Comparison of ENCODE assay signal across 11 mouse cellular contexts in the genomic region with DNA sequence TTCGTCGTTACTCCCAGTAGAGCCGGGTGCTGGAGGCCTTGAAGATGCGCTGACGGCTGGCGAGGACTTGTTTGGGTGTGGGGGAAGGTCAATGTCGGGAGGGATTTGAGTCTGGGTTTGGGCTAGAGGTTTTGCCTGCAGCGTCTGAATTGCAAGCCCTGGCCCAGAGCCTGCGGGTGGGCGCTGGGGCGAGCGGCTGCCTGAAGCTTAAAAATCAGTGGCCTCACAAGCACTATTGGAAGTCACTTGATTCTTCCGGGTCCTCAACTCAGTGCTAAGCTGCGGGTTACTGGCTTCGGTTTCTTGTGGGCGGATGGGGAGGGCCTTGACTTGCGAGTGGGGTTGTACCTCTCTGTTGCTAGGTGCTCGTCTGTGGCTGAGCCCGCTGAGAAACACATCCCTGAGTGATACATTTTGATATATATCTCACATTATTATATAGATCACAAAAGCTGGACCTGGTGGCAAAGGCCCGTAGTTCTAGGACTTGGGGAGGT. TPM values are rescaled to one million over a fixed set of nuclear protein-coding genes. Genes with fewer than 3 reads are reported as not detected.
A peak's percentile ranks its signal among the peaks of the same experiment; 100 is the strongest.
DNase-seq lines count a peak whose midpoint lies in the region; ATAC-seq lines count a peak whose summit lies in the region.
"Had no signal": no experiment of that assay in that cellular context is flagged by ENCODE, and none has a peak within 500 bp of the region (broad histone marks: within the 10 kb centered on the region; RNA-seq: fewer than 3 reads in every experiment).

No protein-coding gene starts in this region.

- peaks cover 19% of the 10 kb centered on the region for H3K4me1 ChIP-seq in midbrain, embryonic 11.5 days (ENCODE audit: control insufficient read depth, insufficient read depth, low read length)
- peaks cover 13% of the 10 kb centered on the region for H3K4me1 ChIP-seq in midbrain, embryonic 15.5 days
- H3K4me1 ChIP-seq in forebrain, embryonic 13.5 days = peaks cover 16% of the 10 kb centered on the region; the same call in 1 of the 2 replicates
- H3K4me1 ChIP-seq: stomach, embryonic 15.5 days had no signal

- no peak overlapping the region for H3K27ac ChIP-seq in midbrain, embryonic 11.5 days (ENCODE audit: low read depth, low read length)
- no peak overlapping the region for H3K27ac ChIP-seq in midbrain, embryonic 15.5 days
- H3K27ac ChIP-seq in forebrain, embryonic 13.5 days = no peak overlapping the region
- H3K27ac ChIP-seq: embryonic facial prominence, embryonic 15.5 days; stomach, embryonic 15.5 days had no signal

- H3K36me3 ChIP-seq in midbrain, embryonic 11.5 days (ENCODE audit: control insufficient read depth, insufficient read depth, low read length) = no peaks in the 10 kb centered on the region
- H3K36me3 ChIP-seq in midbrain, embryonic 15.5 days (replicated peaks) = no peaks in the 10 kb centered on the region
- no peaks in the 10 kb centered on the region for H3K36me3 ChIP-seq in forebrain, embryonic 13.5 days (ENCODE audit: poor library complexity, severe bottlenecking)
- H3K36me3 ChIP-seq: embryonic facial prominence, embryonic 15.5 days; stomach, embryonic 15.5 days had no signal

- no peaks in the 10 kb centered on the region for H3K9me3 ChIP-seq in midbrain, embryonic 11.5 days (ENCODE audit: control insufficient read depth, low read length)
- H3K9me3 ChIP-seq in midbrain, embryonic 15.5 days = no peaks in the 10 kb centered on the region
- no peaks in the 10 kb centered on the region for H3K9me3 ChIP-seq in forebrain, embryonic 13.5 days (replicated peaks)
- H3K9me3 ChIP-seq: embryonic facial prominence, embryonic 15.5 days; stomach, embryonic 15.5 days had no signal

- peaks cover 29% of the 10 kb centered on the region for H3K27me3 ChIP-seq in midbrain, embryonic 11.5 days (ENCODE audit: control insufficient read depth, insufficient read depth, low read length)
- H3K27me3 ChIP-seq in midbrain, embryonic 15.5 days (replicated peaks) = peaks cover 14% of the 10 kb centered on the region
- H3K27me3 ChIP-seq in forebrain, embryonic 13.5 days = peaks cover 42% of the 10 kb centered on the region

- DNase-seq in midbrain, embryonic 11.5 days (ENCODE audit: low spot score, missing footprints) = peak; percentile 92
- DNase-seq in layer of hippocampus, adult 9-11 months = no peak
- no peak for DNase-seq in adrenal gland, postnatal 4 days (ENCODE audit: low spot score in 2 of 2)
- no peak for DNase-seq in heart, adult 9 months (ENCODE audit: low spot score in 2 of 2)

- H3K4me2 ChIP-seq in midbrain, embryonic 11.5 days = peak overlapping the region; percentile 20; the same call in 1 of the 2 replicates
- no peak overlapping the region for H3K4me2 ChIP-seq in midbrain, embryonic 15.5 days
- peak overlapping the region; percentile 26 for H3K4me2 ChIP-seq in forebrain, embryonic 13.5 days
- H3K4me2 ChIP-seq: embryonic facial prominence, embryonic 15.5 days; stomach, embryonic 15.5 days had no signal

- H3K9ac ChIP-seq in midbrain, embryonic 11.5 days (ENCODE audit: low read length) = no peak overlapping the region
- H3K9ac ChIP-seq in midbrain, embryonic 15.5 days = no peak overlapping the region
- no peak overlapping the region for H3K9ac ChIP-seq in forebrain, embryonic 13.5 days
- H3K9ac ChIP-seq: embryonic facial prominence, embryonic 15.5 days; stomach, embryonic 15.5 days had no signal

- ATAC-seq in midbrain, embryonic 11.5 days (ENCODE audit: low FRiP score) = peak; percentile 17; the same call in 1 of the 2 replicates
- no peak for ATAC-seq in midbrain, embryonic 15.5 days (replicated peaks)
- ATAC-seq in activated CD4-positive, CD25-positive, alpha-beta regulatory T cell, adult 4 months = peak; percentile 99
- ATAC-seq in forebrain, embryonic 13.5 days = no peak
- peak; percentile 33; the same call in 1 of the 2 replicates for ATAC-seq in neutrophil, adult 5-6 weeks (ENCODE audit: extremely low read depth, insufficient number of reproducible peaks, low FRiP score, poor library complexity, severe bottlenecking)

- no peak overlapping the region for H3K4me3 ChIP-seq in midbrain, embryonic 11.5 days (ENCODE audit: low read depth, low read length)
- no peak overlapping the region for H3K4me3 ChIP-seq in midbrain, embryonic 15.5 days
- H3K4me3 ChIP-seq in forebrain, embryonic 13.5 days = no peak overlapping the region
- H3K4me3 ChIP-seq: embryonic facial prominence, embryonic 15.5 days; stomach, embryonic 15.5 days had no signal

- 3% methylated on average over 20 of the region's 20 CpGs for WGBS in midbrain, embryonic 11.5 days
- WGBS in midbrain, embryonic 15.5 days = 9% methylated on average over 20 of the region's 20 CpGs
- WGBS in forebrain, embryonic 13.5 days = 10% methylated on average over 20 of the region's 20 CpGs

RNA-seq across cellular contexts. Expression of gene Tdgf1, which starts 0.6 kb away (rescaled TPM):
- polyA plus RNA-seq in midbrain, embryonic 11.5 days (2014; fragmentation: Nextera tagmentation; extraction: Ambion mirVana) = not detected in 2 replicates
- polyA plus RNA-seq in midbrain, embryonic 15.5 days (2015; fragmentation: Nextera tagmentation; extraction: Ambion mirVana) = not detected in 2 replicates
- polyA plus RNA-seq in activated CD4-positive, CD25-positive, alpha-beta regulatory T cell, adult 4 months (2017; shearing (Covaris generic)) = 1 to 10 TPM; 2.2 TPM
- not detected in 2 replicates for polyA plus RNA-seq in forebrain, embryonic 13.5 days (2015; fragmentation: Nextera tagmentation; extraction: Ambion mirVana)
- total RNA-seq in neutrophil, adult 5-6 weeks (2017) = 0.49 and 1.0 TPM in 2 replicates
- under 1 TPM in 1 of 2 experiments, not detected in 1; 0.17 TPM for total RNA-seq in adrenal gland, postnatal 4 days (2021)
- polyA plus RNA-seq: stomach, embryonic 15.5 days had no signal

RNA-seq across cellular contexts. Expression of gene Lrrc2, which starts 4.7 kb away (rescaled TPM):
- 0.04 TPM in 1 of 2 replicates, not detected in the other for polyA plus RNA-seq in midbrain, embryonic 11.5 days (2014; fragmentation: Nextera tagmentation; extraction: Ambion mirVana)
- polyA plus RNA-seq in midbrain, embryonic 15.5 days (2015; fragmentation: Nextera tagmentation; extraction: Ambion mirVana) = 0.42 and 1.0 TPM in 2 replicates
- polyA plus RNA-seq in activated CD4-positive, CD25-positive, alpha-beta regulatory T cell, adult 4 months (2017; shearing (Covaris generic)) = under 1 TPM; 0.13 to 0.58 TPM
- 0.13 and 0.34 TPM in 2 replicates for polyA plus RNA-seq in forebrain, embryonic 13.5 days (2015; fragmentation: Nextera tagmentation; extraction: Ambion mirVana)
- not detected in 2 replicates for total RNA-seq in neutrophil, adult 5-6 weeks (2017)
- total RNA-seq in adrenal gland, postnatal 4 days (2021) = 1 to 10 TPM; 3.8 to 3.9 TPM
- polyA plus RNA-seq: stomach, embryonic 15.5 days had no signal

RNA-seq across cellular contexts. Expression of gene Fam240a, which starts 29.9 kb away (rescaled TPM):
- not detected in 2 replicates for polyA plus RNA-seq in midbrain, embryonic 11.5 days (2014; fragmentation: Nextera tagmentation; extraction: Ambion mirVana)
- polyA plus RNA-seq in midbrain, embryonic 15.5 days (2015; fragmentation: Nextera tagmentation; extraction: Ambion mirVana) = not detected in 2 replicates
- polyA plus RNA-seq in activated CD4-positive, CD25-positive, alpha-beta regulatory T cell, adult 4 months (2017; shearing (Covaris generic)) = under 1 TPM in 1 of 2 experiments, not detected in 1; 0.95 TPM
- polyA plus RNA-seq in forebrain, embryonic 13.5 days (2015; fragmentation: Nextera tagmentation; extraction: Ambion mirVana) = not detected in 2 replicates
- 1.4 TPM in 1 of 2 replicates, not detected in the other for total RNA-seq in neutrophil, adult 5-6 weeks (2017)
- total RNA-seq in adrenal gland, postnatal 4 days (2021) = not detected
- total RNA-seq: left cerebral cortex, postnatal 14 days had no signal
- polyA plus RNA-seq: embryonic facial prominence, embryonic 15.5 days; stomach, embryonic 15.5 days had no signal

RNA-seq across cellular contexts. Expression of gene Rtp3, which starts 43.8 kb away (rescaled TPM):
- 0.11 TPM in 2 replicates for polyA plus RNA-seq in midbrain, embryonic 11.5 days (2014; fragmentation: Nextera tagmentation; extraction: Ambion mirVana)
- polyA plus RNA-seq in midbrain, embryonic 15.5 days (2015; fragmentation: Nextera tagmentation; extraction: Ambion mirVana) = not detected in 2 replicates
- polyA plus RNA-seq in activated CD4-positive, CD25-positive, alpha-beta regulatory T cell, adult 4 months (2017; shearing (Covaris generic)) = not detected
- not detected in 2 replicates for polyA plus RNA-seq in forebrain, embryonic 13.5 days (2015; fragmentation: Nextera tagmentation; extraction: Ambion mirVana)
- total RNA-seq in neutrophil, adult 5-6 weeks (2017) = not detected in 2 replicates
- total RNA-seq in adrenal gland, postnatal 4 days (2021) = 1 to 10 TPM; 2.1 to 7.6 TPM
- polyA plus RNA-seq: embryonic facial prominence, embryonic 15.5 days had no signal

Comparison
In these comparisons a context has a peak if more than half of its experiments do, and no peak if none do; other contexts are left out.
1. ATAC-seq: peak in midbrain, embryonic 11.5 days (single experiment), activated CD4-positive, CD25-positive, alpha-beta regulatory T cell, adult 4 months (single experiment) and neutrophil, adult 5-6 weeks (single experiment); none in midbrain, embryonic 15.5 days (single experiment) and forebrain, embryonic 13.5 days (single experiment).